Mouse (Mus musculus): ENCODE results near the gene Hoxc9. TPM values are rescaled to one million over a fixed set of nuclear protein-coding genes. Genes with fewer than 3 reads are reported as not detected.

Hoxc9 gene
- total RNA-seq, 2 experiments from 2014 or later, result 5.7 to 5.8 TPM

DNA sequence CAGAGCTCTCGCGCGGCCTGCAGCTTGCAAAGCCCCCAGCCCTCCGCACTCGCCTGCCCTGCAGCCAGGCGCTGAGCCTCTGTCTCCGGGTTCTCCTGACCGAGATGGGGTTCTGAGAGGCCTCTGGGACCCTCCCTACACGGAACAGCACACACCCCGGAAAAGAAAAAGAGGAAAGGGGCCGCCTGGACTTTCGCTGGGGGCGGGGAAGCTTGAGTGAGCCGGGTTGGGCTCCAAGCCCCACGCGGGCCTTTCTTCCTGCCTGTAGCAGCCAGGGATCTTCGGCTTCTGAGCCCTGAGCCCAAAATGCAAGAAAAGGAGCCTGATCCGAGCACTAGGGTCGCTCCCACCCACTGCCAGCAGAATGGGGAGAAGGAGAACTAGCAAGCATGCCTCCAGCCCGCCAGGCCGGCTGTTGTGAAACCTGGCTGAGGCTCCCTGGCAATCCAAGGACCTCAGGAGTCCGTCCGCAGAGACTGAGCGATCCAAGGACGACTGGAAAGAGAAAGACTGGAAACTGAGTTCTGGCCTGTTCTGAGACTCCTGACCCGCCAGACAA, 35.8 kb downstream of the Hoxc9 start:
- intact Hi-C loops (cut with DNase I; ENCODE audit: low total_unique reads), result loop anchor here (5.0 kb wide), 1 partner anchor 155 kb away; the partner anchor contains the start of gene Smug1
- no peak for DNase-seq

DNA sequence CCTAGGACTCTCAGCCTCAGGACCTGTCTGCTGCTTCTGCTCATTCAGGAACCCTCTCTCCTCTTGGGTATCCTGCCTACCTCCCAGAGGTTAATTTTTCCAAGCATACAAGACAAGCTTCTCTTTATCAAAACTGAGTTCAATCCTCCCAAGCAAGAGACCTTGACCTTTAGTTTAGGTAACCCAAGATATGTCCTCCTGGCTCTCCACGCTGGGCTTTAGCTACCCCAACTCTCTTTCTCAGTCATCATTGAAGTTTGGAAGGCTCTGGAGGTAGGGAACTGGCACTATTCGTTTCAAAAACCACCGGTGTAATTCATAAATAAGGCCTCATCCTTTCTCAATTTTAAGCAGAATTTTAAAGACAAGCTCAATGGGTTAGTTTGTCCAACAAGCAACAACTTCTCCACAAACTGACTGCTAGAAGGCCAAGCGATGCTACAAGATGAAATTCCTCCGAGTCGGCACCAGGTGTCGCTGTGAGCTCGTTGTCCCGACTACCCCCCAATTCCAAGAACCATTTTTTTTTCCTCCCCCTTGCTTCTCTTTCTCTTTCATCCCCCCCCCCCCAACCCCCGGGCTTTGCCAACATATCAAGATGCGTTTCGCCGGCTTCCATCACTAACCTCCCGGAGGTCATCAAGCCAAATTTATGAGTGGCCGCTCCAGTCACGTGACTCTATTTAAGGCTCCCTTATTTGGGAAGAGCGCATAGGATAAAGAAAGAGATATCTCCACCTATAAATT, 37.2 kb downstream of the Hoxc9 start:
- intact Hi-C loops (cut with DNase I; ENCODE audit: low total_unique reads), result loop anchor here (5.0 kb wide), 1 partner anchor 154 kb away; the partner anchor contains the start of gene Smug1
- DNase-seq, result no peak

- peak; percentile 66 for DNase-seq
- intact Hi-C loops (cut with DNase I; ENCODE audit: low total_unique reads), result loop anchor here (5.0 kb wide), 2 partner anchors 108 to 153 kb away; partner anchors contain the start of gene Smug1
Observed at GRCm38 (mm10) chr15:103014166-103015008, 38.1 kb downstream of the Hoxc9 start.

DNA sequence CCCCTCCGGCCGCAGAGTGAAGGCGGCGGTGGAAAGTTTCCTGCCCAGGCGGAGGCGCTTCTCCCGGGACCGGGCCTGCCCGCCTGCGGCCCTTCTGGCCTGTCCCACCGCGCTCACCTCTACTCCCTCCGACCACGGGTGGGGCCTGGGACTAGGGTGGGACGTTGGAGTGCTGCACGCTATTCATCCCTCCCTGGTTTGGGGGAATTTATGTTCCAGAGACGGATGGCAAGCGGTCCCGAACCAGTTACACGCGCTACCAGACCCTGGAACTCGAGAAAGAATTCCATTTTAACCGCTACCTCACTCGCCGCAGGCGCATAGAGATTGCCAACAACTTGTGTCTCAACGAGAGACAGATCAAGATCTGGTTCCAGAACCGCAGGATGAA, 38.8 kb downstream of the Hoxc9 start:
- no peak for DNase-seq
- intact Hi-C loops (cut with DNase I; ENCODE audit: low total_unique reads), result loop anchor here (5.0 kb wide), 1 partner anchor 107 kb away; no protein-coding TSS in a partner anchor

DNA sequence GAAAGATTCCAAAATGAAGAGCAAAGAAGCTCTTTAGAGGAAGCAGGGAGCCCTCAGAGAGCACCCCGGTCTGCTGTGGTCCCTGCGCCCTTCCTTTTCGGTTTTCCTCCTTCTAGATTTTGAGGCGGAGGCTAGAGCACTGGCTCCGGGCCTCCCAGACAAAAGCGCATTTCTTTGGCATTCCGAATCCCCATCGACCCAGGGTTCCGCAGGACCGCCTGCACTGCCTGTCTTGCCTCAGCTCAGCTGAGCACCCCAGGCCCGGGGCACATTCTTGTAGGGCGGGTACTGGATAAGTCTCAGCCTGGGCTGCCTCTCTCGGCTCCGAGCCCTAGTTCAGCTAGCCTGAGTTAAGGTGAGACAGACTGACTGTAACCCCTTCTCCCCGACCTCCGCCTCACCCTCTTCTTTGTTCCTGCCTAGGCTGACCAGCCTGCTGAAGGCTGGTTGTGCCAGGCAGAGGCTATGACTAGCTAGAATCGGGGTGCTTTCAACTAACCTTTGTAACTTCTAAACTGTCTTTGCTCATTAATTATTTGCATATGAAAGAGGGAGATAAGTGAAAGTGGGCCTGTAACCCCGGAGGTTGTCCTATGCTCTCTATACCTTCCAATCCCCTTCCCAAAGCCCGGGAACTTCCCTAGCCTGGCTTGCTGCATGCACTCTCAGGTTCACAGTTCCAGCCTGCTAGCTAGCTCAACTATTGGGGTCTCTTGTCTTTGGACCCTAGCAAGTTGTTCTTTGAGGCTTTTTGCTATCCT, 39.3 kb downstream of the Hoxc9 start:
- DNase-seq, result no peak
- intact Hi-C loops (cut with DNase I; ENCODE audit: low total_unique reads), result loop anchor here (5.0 kb wide), 1 partner anchor 107 kb away; no protein-coding TSS in a partner anchor

DNA sequence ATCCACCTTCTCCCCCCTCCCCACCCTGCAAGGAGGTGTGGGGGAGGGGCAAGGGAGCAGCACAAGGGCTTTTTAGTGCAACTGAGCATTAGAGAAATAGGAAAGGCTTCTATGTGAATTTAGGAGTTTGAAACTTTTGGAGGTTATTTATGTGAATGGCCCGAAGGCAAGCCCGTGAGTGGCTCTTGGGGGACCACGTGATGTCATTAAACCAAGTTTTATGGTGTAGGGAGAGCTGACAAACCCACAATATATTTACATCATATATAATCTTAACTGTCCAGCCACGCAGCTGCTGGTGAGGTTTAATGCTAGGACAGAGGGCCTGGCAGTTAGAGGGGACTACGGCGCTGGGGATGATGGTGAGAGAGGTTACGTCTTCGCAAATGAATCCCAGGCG, 42.4 kb downstream of the Hoxc9 start, which contains the start of gene Hoxc4:
TSS of gene Hoxc4 (plus strand) at position 299 of the 400 bp plus-strand sequence.
- intact Hi-C loops (cut with DNase I; ENCODE audit: low total_unique reads), result loop anchor here (5.0 kb wide), 1 partner anchor 104 kb away; no protein-coding TSS in a partner anchor
- DNase-seq, result no peak

- intact Hi-C loops (cut with DNase I; ENCODE audit: low total_unique reads), result no loop called here
Observed at GRCm38 (mm10) chr15:103020899-103021418, 44.7 kb downstream of the Hoxc9 start.

GRCm38 (mm10) chr15:103021544-103021943, 45.3 kb downstream of the Hoxc9 start:
- DNase-seq, result no peak
- intact Hi-C loops (cut with DNase I; ENCODE audit: low total_unique reads), result no loop called here

More at GRCm38 (mm10) chr15:103020899-103021418, 44.7 kb downstream of the Hoxc9 start:
- DNase-seq, result no peak

DNA sequence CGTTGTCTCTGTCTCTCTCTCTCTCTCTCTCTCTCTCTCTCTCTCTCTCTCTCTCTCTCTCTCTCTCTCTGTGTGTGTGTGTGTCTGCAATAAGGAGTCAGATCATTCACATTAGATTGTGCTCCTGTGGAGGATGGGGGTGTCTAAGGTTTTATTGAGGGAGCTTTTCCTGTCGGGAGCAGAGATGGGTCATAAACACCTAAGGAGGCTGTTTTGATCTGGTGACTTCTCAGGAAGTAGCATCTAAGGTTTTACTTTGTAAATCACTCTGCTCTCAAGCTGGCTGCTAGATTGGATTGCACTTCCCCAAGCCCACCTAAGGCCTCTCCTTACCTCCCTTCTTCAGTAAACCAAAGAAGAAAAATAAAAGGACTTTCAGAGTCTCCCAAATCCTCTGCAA, 47.9 kb downstream of the Hoxc9 start:
- intact Hi-C loops (cut with DNase I; ENCODE audit: low total_unique reads), result no loop called here
- no peak for DNase-seq

GRCm38 (mm10) chr15:103027266-103028235, 51.3 kb downstream of the Hoxc9 start:
- peak; percentile 63 for DNase-seq
- intact Hi-C loops (cut with DNase I; ENCODE audit: low total_unique reads), result no loop called here

GRCm38 (mm10) chr15:103028916-103029512, 52.8 kb downstream of the Hoxc9 start:
- DNase-seq, result no peak
- intact Hi-C loops (cut with DNase I; ENCODE audit: low total_unique reads), result no loop called here

- intact Hi-C loops (cut with DNase I; ENCODE audit: low total_unique reads), result no loop called here
Observed at GRCm38 (mm10) chr15:103030142-103030541, 53.9 kb downstream of the Hoxc9 start.

DNA sequence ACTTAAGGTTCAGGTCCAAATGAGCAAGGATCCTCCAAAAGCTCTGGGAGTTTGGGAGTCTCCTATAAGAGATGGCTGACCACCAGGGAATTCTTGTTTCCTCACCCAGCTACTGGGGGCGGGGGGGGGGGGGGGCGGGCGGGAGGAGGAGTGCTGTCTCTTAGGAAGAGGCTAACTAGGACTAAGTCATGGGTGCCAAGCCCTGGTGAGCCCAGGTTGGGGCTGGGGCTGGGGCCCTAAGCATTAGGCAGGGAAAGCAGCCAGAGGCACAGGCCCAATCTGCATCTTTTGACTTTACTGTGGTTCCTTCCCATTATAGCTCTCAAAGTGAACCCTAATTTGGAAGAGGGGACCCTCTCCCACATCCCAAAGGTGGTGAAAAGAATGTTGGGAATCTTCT, 55.9 kb downstream of the Hoxc9 start:
- intact Hi-C loops (cut with DNase I; ENCODE audit: low total_unique reads), result no loop called here
- DNase-seq, result no peak

More at GRCm38 (mm10) chr15:103030142-103030541, 53.9 kb downstream of the Hoxc9 start:
- no peak for DNase-seq

- intact Hi-C loops (cut with DNase I; ENCODE audit: low total_unique reads), result no loop called here
- no peak for DNase-seq
Observed at GRCm38 (mm10) chr15:103032646-103033575, 56.7 kb downstream of the Hoxc9 start.

DNA sequence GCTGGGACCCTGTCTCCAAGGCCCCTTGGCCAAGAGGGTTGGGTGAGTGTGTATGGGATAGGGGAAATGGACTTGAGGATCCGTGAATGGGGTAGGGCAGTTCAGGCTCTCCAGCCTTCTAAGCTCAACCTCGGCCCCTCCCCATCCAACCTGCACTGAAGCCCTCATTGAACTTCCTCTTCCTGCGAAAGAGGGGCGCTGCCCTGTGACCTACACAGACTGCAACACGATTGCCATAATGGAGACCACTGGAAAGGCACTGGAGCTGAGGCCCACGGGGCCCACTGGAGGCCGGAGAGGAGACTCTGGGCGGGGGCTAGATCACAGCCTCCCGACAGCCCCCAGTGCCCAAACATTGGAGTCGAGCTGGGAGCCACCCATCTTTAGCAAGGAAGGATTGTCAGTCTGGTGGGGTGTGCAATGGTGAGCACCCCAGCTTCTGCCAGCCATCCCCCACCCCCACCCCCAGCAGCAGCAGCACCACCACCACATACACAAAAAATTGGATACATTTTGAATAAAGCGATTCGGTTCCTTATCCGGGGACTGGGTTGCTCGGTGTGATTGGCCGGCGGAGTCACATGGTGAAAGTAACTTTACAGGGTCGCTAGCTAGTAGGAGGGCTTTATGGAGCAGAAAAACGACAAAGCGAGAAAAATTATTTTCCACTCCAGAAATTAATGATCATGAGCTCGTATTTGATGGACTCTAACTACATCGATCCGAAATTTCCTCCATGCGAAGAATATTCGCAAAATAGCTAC, 58.0 kb downstream of the Hoxc9 start:
- intact Hi-C loops (cut with DNase I; ENCODE audit: low total_unique reads), result no loop called here
- no peak for DNase-seq

Measured in gastrocnemius, postnatal 14 days (tissue).